Mouse (Mus musculus): ENCODE data around the gene Muc1. TPM values are rescaled to one million over a fixed set of nuclear protein-coding genes. Genes with fewer than 3 reads are reported as not detected.
A peak's percentile ranks its signal among the peaks of the same experiment; 100 is the strongest.

Muc1 gene
- polyA plus RNA-seq, 1 experiment: 2.5 TPM

DNA sequence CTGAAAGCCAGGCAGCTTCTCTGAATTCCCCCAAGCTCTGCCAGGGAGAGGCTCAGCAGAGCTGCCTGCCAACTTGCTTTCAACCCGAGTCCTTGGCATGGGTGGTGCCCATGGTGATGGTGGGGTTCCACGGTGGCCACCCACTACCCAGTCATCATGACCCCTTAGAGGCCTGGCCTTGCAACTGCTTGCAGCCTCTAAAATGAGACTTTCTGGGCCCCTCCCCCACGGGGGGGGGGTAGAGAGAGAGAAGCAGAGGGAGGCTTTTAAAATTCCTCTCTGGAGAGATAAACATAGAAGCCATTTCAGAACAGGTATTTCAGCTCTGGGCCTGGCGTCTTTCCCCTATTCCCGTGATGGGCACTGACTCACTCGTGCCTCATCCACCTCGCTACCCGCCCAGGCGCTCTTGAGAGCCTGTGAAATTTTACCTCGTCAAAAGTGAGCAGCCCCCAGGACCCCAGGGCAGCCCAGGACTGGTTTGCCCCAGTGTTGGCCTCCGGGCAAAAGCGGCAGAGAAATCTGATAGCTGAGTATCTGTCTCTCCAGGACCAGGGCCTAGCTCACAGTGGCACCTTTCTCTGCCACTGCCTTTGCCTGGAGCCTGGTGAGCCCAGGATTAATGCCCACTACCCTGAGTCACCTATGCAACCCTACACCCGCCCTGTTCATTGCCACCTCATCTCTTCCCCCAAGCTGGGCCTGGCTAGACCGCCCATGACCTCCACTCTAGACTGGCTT, 48.6 kb downstream of the Muc1 start:
- Histone ChIP-seq H3K27ac (ENCODE audit: insufficient read depth, low read length) (no peak overlapping the region), H3K4me1 (ENCODE audit: control insufficient read depth, insufficient read depth, low read length) (peaks cover 2% of the 10 kb centered on the region; the same call in 1 of the 2 replicates), H3K4me3 (ENCODE audit: insufficient read depth, low read length) (no peak overlapping the region)
- TF ChIP-seq POLR2A (IDR thresholded peaks at IDR 0.05; ENCODE audit: low read depth, low read length): no peak
- TF ChIP-seq CTCF (IDR thresholded peaks at IDR 0.05; ENCODE audit: borderline replicate concordance, insufficient read depth, low read length): no peak

DNA sequence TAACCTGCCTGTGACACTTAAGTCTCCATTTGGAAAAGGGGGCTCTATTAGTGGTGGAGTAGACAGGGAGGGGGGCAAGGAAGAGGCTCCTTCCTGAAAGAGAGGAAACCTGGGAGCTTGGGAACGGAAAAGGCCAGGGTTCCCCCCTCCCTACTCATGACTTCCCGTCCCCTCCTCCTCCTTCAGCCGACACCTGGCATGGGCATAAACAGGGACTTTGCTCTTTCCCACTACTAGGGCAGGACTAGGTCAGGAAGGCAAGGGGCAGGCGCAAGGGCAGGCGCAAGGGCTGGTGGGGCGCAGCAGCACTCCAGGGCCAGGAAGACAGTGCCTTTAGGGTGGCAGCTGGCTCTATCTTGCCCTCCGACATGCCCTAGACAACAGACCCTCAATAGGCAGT, 49.2 kb downstream of the Muc1 start:
- Histone ChIP-seq H3K4me3 (ENCODE audit: insufficient read depth, low read length) (peak overlapping the region; percentile 49), H3K4me1 (ENCODE audit: control insufficient read depth, insufficient read depth, low read length) (peaks cover 2% of the 10 kb centered on the region; the same call in 1 of the 2 replicates), H3K27ac (ENCODE audit: insufficient read depth, low read length) (no peak overlapping the region)
- TF ChIP-seq CTCF (IDR thresholded peaks at IDR 0.05; ENCODE audit: borderline replicate concordance, insufficient read depth, low read length) (no peak), POLR2A (IDR thresholded peaks at IDR 0.05; ENCODE audit: low read depth, low read length) (no peak)

DNA sequence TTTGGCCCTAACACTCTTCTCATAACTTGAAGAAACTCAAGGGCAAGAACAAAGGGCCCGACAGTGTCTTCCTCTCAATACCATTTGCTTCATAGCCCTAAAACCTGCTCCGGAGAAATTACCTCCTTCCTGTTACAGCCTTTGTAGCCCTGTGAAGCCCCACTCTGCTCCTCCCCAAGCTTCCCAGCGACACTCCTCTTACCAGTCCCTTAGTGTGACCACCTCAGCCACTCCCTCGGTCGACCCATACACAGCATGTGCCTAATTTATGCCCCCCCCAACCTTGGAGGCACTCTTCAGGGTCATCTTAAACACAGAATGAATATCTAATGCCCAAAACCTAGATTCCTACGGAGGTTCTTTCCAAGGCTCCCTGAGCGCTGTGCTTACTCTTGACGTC, 49.8 kb downstream of the Muc1 start:
- no peak for TF ChIP-seq POLR2A (IDR thresholded peaks at IDR 0.05; ENCODE audit: low read depth, low read length)
- no peak for TF ChIP-seq CTCF (IDR thresholded peaks at IDR 0.05; ENCODE audit: borderline replicate concordance, insufficient read depth, low read length)
- peaks cover 2% of the 10 kb centered on the region; the same call in 1 of the 2 replicates for H3K4me1 ChIP-seq (ENCODE audit: control insufficient read depth, insufficient read depth, low read length)
- H3K27ac ChIP-seq (ENCODE audit: insufficient read depth, low read length): no peak overlapping the region

DNA sequence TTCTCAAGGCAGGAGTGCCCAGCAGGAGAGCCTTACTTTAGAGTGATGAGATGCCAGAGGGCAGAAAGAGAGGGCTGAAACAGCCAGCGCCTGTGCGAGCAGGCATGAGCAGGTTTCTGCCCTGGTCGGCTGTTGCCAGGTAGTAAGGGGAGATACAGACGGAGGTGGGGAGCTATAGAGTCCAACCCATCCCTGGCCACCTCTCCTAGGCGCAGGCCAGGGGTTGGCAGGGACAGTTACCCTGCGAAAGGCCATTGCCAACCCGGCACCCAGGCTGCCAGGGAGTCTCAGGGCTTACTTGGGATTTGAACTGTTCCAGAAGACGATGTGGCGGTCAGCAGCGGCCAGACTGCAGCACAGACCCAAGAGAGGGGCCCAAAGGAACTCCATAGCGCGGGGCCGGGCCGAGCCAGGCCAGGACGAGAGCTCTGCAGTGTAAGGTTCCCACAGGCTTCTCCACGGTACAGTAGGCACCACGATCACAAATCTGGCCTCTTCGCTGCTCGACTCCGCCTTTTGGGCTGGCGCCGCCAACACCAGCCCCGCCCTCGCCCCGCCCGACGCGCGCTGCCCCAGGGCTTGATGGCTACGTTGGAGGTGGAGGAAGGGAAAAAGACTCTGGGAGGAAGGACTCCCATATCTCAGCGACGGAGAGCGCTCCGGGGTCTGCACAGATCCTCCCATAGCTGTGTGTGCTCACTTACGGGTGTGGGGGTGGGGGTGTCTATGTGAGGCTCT, 50.5 kb downstream of the Muc1 start:
- TF ChIP-seq CTCF (IDR thresholded peaks at IDR 0.05; ENCODE audit: borderline replicate concordance, insufficient read depth, low read length) (no peak), POLR2A (IDR thresholded peaks at IDR 0.05; ENCODE audit: low read depth, low read length) (peak; percentile 94)
- peaks cover 2% of the 10 kb centered on the region; the same call in 1 of the 2 replicates for H3K4me1 ChIP-seq (ENCODE audit: control insufficient read depth, insufficient read depth, low read length)
- peak overlapping the region; percentile 54 for H3K4me3 ChIP-seq (ENCODE audit: insufficient read depth, low read length)
- H3K27ac ChIP-seq (ENCODE audit: insufficient read depth, low read length): no peak overlapping the region

More for the DNA sequence above, 49.8 kb downstream of the Muc1 start:
- H3K4me3 ChIP-seq (ENCODE audit: insufficient read depth, low read length): peak overlapping the region; percentile 49

DNA sequence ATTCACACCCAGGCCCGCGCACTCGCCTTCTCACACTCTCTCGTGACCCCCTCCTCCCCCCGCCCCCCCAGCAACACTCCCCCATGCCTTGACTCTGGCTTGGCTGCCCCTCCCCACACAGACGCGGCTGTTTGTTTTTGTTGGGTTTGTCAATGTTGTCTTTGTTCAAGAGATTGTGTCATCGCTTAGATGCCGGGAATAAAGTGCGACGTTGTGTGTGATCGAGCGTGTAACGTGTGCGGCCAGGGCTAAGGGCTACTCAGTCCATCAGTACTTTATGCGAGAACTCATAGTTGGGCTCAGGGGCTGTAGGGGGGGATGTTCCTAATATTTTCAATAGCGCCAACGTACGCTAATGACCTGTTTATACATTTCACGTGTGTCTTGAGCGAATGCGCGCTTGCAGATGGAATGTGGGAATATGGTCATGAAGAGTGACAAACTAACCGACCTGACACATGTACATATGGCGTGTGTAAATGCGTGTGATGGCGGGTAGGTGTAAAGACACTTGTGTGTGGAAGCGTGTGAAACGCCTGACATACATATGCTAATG, 51.3 kb downstream of the Muc1 start:
- Histone ChIP-seq H3K4me3 (ENCODE audit: insufficient read depth, low read length) (peak overlapping the region; percentile 54), H3K27ac (ENCODE audit: insufficient read depth, low read length) (no peak overlapping the region), H3K4me1 (ENCODE audit: control insufficient read depth, insufficient read depth, low read length) (peaks cover 2% of the 10 kb centered on the region; the same call in 1 of the 2 replicates)
- TF ChIP-seq POLR2A (IDR thresholded peaks at IDR 0.05; ENCODE audit: low read depth, low read length) (no peak), CTCF (IDR thresholded peaks at IDR 0.05; ENCODE audit: borderline replicate concordance, insufficient read depth, low read length) (no peak)

DNA sequence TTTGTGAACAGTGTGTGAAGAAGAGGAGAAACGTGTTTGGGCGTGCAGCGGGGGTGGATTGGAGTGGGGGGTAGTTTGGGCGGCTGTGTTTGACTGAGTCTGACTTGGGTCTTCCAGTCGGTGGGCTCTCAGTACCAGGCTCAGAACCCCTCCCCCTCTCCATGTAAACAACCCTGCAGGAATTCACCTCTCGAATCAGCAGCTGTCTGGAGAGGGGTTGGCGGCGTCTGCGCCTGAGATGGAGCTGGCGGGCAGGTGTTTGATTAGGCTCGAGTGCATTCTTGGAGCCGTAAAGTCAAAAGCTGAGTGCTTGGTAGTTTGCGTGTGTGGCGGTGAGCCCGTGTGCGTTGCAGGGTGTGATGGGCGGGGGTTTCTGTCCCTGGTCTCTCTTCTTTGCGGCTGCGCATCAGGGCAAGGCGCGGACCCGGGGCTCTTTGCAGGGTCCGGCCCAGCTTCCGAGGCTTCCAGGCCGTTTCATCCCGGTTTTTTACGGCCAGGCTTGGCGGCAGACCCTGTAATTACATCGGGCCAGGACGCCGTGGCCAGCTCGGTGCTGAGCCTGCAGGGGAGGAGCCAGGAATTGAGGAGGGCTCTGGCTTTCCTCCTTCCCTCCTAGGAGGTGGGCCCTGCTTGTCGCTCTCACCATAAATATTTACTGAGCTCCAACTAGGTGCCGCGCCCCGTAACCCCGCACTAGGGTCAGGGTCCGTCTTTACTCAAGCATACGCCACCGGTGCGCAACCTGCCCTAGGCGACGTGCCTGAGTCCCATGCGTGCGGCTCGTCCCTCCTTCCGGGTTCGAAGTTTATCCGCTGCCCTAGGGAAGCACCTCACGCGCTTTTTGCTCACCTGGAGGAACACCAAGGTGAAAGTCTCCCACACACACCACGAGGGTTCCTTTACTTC, 52.0 kb downstream of the Muc1 start, which contains the start of gene Efna1:
TSS of gene Efna1 (minus strand) at position 537 of the 906 bp plus-strand sequence.
- peak within 1 kb of the TSS; percentile 36 for H3K4me3 ChIP-seq (ENCODE audit: insufficient read depth, low read length)
- no peak within 1 kb of the TSS for H3K27ac ChIP-seq (ENCODE audit: insufficient read depth, low read length)
- TF ChIP-seq CTCF (IDR thresholded peaks at IDR 0.05; ENCODE audit: borderline replicate concordance, insufficient read depth, low read length) (no peak), POLR2A (IDR thresholded peaks at IDR 0.05; ENCODE audit: low read depth, low read length) (peak; percentile 52; the same call in 1 of the 2 replicates)
- H3K4me1 ChIP-seq (ENCODE audit: control insufficient read depth, insufficient read depth, low read length): peaks cover 2% of the 10 kb centered on the region; the same call in 1 of the 2 replicates

DNA sequence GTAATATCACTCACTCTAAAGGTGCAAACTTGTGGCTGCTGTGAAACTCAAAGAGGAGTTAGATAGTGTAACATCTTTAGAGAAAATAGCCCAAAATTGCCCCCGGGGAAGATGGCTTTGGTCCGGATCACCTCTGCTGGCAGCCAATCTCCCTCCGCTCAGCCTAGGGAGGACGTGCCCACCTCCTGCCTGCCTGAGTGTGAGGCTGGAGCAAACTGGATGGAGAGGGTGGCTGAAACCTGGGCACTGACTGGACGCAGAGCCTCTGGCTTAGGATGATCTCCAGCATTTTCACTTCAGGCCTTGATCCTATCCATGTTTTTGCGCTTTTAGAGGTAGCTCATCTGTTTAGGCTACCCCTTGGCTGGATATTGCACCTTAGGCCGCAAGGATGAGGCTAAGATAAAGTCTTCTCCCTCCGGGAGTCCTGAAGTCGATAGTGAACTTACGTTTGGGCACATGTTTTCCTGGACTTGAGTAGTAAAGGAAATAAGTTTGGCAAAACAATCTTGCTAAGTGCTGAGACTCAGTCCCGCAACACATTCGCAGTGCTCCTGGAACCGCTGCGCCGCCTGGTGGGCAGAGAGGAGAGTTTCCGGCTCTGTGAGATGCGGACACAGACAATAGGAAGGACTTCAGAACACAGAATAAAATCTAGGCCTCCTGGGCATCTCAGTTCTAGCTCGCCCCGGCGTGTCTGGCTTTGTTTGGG, 52.9 kb downstream of the Muc1 start:
- TF ChIP-seq POLR2A (IDR thresholded peaks at IDR 0.05; ENCODE audit: low read depth, low read length): no peak
- peak; percentile 95 for TF ChIP-seq CTCF (IDR thresholded peaks at IDR 0.05; ENCODE audit: borderline replicate concordance, insufficient read depth, low read length)
- Histone ChIP-seq H3K27ac (ENCODE audit: insufficient read depth, low read length) (no peak overlapping the region), H3K4me1 (ENCODE audit: control insufficient read depth, insufficient read depth, low read length) (peaks cover 2% of the 10 kb centered on the region; the same call in 1 of the 2 replicates), H3K4me3 (ENCODE audit: insufficient read depth, low read length) (no peak overlapping the region)

DNA sequence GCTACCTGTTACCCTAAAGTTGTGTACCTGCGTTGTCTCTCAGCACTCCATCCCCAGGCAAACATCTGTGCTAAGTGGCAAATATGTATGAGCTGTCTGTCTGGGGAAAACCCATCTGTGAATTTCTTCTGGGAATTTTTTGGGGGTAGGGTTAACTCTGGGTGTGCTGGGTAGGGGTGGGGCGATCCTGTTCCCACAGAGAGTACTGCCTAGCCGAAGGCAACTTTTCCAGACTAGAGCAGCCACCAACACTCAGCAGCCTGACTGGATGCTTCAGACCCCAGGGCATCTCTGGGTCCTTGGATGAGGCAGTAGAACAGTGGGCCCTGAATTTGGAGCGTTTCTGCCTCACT, 53.4 kb downstream of the Muc1 start:
- Histone ChIP-seq H3K4me1 (ENCODE audit: control insufficient read depth, insufficient read depth, low read length) (peaks cover 2% of the 10 kb centered on the region; the same call in 1 of the 2 replicates), H3K4me3 (ENCODE audit: insufficient read depth, low read length) (no peak overlapping the region), H3K27ac (ENCODE audit: insufficient read depth, low read length) (no peak overlapping the region)

More for the DNA sequence above, 53.4 kb downstream of the Muc1 start:
- TF ChIP-seq POLR2A (IDR thresholded peaks at IDR 0.05; ENCODE audit: low read depth, low read length): no peak

Other genes with a start within 250 kb of the Muc1 start
- 15.4 and 17.8 TPM in 2 replicates for gene Rusc1, start 135.7 kb upstream of the Muc1 start, polyA plus RNA-seq (2011; ENCODE audit: insufficient read length, low read depth, missing spikeins)
- gene Gm43738, start 128.0 kb upstream of the Muc1 start, polyA plus RNA-seq (2011; ENCODE audit: insufficient read length, low read depth, missing spikeins): not detected in 2 replicates
- 145 and 176 TPM in 2 replicates for gene Fdps, start 127.1 kb upstream of the Muc1 start, polyA plus RNA-seq (2011; ENCODE audit: insufficient read length, low read depth, missing spikeins)
- gene Pklr, start 92.9 kb upstream of the Muc1 start, polyA plus RNA-seq (2011; ENCODE audit: insufficient read length, low read depth, missing spikeins): not detected in 2 replicates
- 0.32 and 1.0 TPM in 2 replicates for gene Hcn3, start 68.9 kb upstream of the Muc1 start, polyA plus RNA-seq (2011; ENCODE audit: insufficient read length, low read depth, missing spikeins)
- gene Clk2, start 64.3 kb upstream of the Muc1 start, polyA plus RNA-seq (2011; ENCODE audit: insufficient read length, low read depth, missing spikeins): 45.3 and 57.5 TPM in 2 replicates
- gene Scamp3, start 51.6 kb upstream of the Muc1 start, polyA plus RNA-seq (2011; ENCODE audit: insufficient read length, low read depth, missing spikeins): 75.7 and 91.2 TPM in 2 replicates
- gene Fam189b, start 45.9 kb upstream of the Muc1 start, polyA plus RNA-seq (2011; ENCODE audit: insufficient read length, low read depth, missing spikeins): 46.9 and 49.5 TPM in 2 replicates
- gene Gba, start 26.1 kb upstream of the Muc1 start, polyA plus RNA-seq (2011; ENCODE audit: insufficient read length, low read depth, missing spikeins): 86.8 and 103 TPM in 2 replicates
- 60.8 and 83.1 TPM in 2 replicates for gene Thbs3, start 13.9 kb upstream of the Muc1 start, polyA plus RNA-seq (2011; ENCODE audit: insufficient read length, low read depth, missing spikeins)
- gene Mtx1, start 2.0 kb upstream of the Muc1 start, polyA plus RNA-seq (2011; ENCODE audit: insufficient read length, low read depth, missing spikeins): 96.9 and 98.6 TPM in 2 replicates
- 265 and 289 TPM in 2 replicates for gene Krtcap2, start 16.9 kb downstream of the Muc1 start, polyA plus RNA-seq (2011; ENCODE audit: insufficient read length, low read depth, missing spikeins)
- 14.2 and 24.2 TPM in 2 replicates for gene Trim46, start 17.3 kb downstream of the Muc1 start, polyA plus RNA-seq (2011; ENCODE audit: insufficient read length, low read depth, missing spikeins)
- gene Dpm3, start 30.3 kb downstream of the Muc1 start, polyA plus RNA-seq (2011; ENCODE audit: insufficient read length, low read depth, missing spikeins): 47.2 and 51.3 TPM in 2 replicates
- 91.5 and 103 TPM in 2 replicates for gene Slc50a1, start 41.5 kb downstream of the Muc1 start, polyA plus RNA-seq (2011; ENCODE audit: insufficient read length, low read depth, missing spikeins)
- 4.1 and 7.1 TPM in 2 replicates for gene Efna1, start 52.1 kb downstream of the Muc1 start, polyA plus RNA-seq (2011; ENCODE audit: insufficient read length, low read depth, missing spikeins)
- gene Efna3, start 93.9 kb downstream of the Muc1 start, polyA plus RNA-seq (2011; ENCODE audit: insufficient read length, low read depth, missing spikeins): 7.1 and 8.7 TPM in 2 replicates
- 11.2 and 11.4 TPM in 2 replicates for gene Efna4, start 109.0 kb downstream of the Muc1 start, polyA plus RNA-seq (2011; ENCODE audit: insufficient read length, low read depth, missing spikeins)
- gene Adam15, start 120.9 kb downstream of the Muc1 start, polyA plus RNA-seq (2011; ENCODE audit: insufficient read length, low read depth, missing spikeins): 112 and 136 TPM in 2 replicates
- not detected in 2 replicates for gene Dcst2, start 132.9 kb downstream of the Muc1 start, polyA plus RNA-seq (2011; ENCODE audit: insufficient read length, low read depth, missing spikeins)
- gene Dcst1, start 136.2 kb downstream of the Muc1 start, polyA plus RNA-seq (2011; ENCODE audit: insufficient read length, low read depth, missing spikeins): not detected in 2 replicates
- 46.9 and 56.0 TPM in 2 replicates for gene Zbtb7b, start 165.7 kb downstream of the Muc1 start, polyA plus RNA-seq (2011; ENCODE audit: insufficient read length, low read depth, missing spikeins)
- not detected in 2 replicates for gene Lenep, start 173.7 kb downstream of the Muc1 start, polyA plus RNA-seq (2011; ENCODE audit: insufficient read length, low read depth, missing spikeins)
- 10.9 and 11.2 TPM in 2 replicates for gene Flad1, start 182.8 kb downstream of the Muc1 start, polyA plus RNA-seq (2011; ENCODE audit: insufficient read length, low read depth, missing spikeins)
- 142 and 174 TPM in 2 replicates for gene Cks1b, start 189.3 kb downstream of the Muc1 start, polyA plus RNA-seq (2011; ENCODE audit: insufficient read length, low read depth, missing spikeins)
- 224 and 227 TPM in 2 replicates for gene Shc1, start 189.4 kb downstream of the Muc1 start, polyA plus RNA-seq (2011; ENCODE audit: insufficient read length, low read depth, missing spikeins)
- gene Pygo2, start 201.2 kb downstream of the Muc1 start, polyA plus RNA-seq (2011; ENCODE audit: insufficient read length, low read depth, missing spikeins): 42.4 and 45.2 TPM in 2 replicates
- 90.9 and 91.6 TPM in 2 replicates for gene Pbxip1, start 207.6 kb downstream of the Muc1 start, polyA plus RNA-seq (2011; ENCODE audit: insufficient read length, low read depth, missing spikeins)
- gene Pmvk, start 225.5 kb downstream of the Muc1 start, polyA plus RNA-seq (2011; ENCODE audit: insufficient read length, low read depth, missing spikeins): 16.3 and 21.0 TPM in 2 replicates